Mouse (Mus musculus) cerebellum, adult 2 months (tissue): ENCODE results near the gene Fbxl20.

Source experiments
- CTCF ChIP-seq: fragments of 200-500 bp; IDR thresholded peaks from 2 replicates; pipeline ENCODE4 v1.5.1; 2011; ENCODE audit warnings: low read depth, mild to moderate bottlenecking, control low read depth, low read length, moderate library complexity, borderline replicate concordance; ENCODE audit not compliant: insufficient read depth
- POLR2A ChIP-seq: fragments of 200-500 bp; IDR thresholded peaks from 2 replicates; pipeline ENCODE4 v1.6.1; 2011; ENCODE audit warnings: low read length, control low read depth, borderline replicate concordance; ENCODE audit not compliant: insufficient read depth

DNA sequence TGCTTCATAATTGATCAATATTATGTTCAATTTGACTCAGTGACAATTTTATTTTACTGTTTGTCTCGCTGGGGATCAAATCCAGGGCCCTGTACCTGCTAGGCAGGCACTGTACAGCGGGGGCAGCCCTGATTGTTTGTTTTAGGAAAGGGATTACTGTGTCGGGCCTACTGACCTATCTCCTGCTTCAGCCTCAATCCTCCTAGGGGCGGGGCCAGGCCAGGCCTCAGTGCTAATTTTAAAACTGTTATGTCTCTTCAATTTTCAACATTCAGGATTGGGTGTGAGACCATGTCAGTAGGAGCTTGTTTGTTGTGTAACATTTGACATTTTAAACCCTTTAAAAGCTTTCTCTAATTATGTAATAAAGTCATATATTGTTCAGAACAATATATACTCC is 36.7 kb downstream of the Fbxl20 start:
- no peak for TF ChIP-seq CTCF
- no peak for TF ChIP-seq POLR2A
